Mouse (Mus musculus) hindbrain, postnatal 0 days (tissue): Measurements from ENCODE around the gene Nup93. TPM values are rescaled to one million over a fixed set of nuclear protein-coding genes. Genes with fewer than 3 reads are reported as not detected.

Experiments
- ATAC-seq: fragments of 200-750 bp; cut with Nextera tagmentation; 2 replicates; pipeline ENCODE4 v1.8.0; 2017; ENCODE audit warnings: mild to moderate bottlenecking, moderate TSS enrichment, moderate library complexity
- DNase-seq: peaks from one replicate; pipeline ENCODE4 v3.0.0-alpha.2; 2015; ENCODE audit warnings: low spot score
- H3K27ac ChIP-seq: fragments of 300-500 bp; sonication (generic); 2 replicates; pipeline ENCODE4 v1.5.1; 2014; ENCODE audit warnings: mild to moderate bottlenecking
- H3K27me3 ChIP-seq: fragments of 300-500 bp; sonication (generic); 2 replicates; pipeline ENCODE4 v1.6.1; 2014; ENCODE audit warnings: low read length, mixed read lengths; ENCODE audit not compliant: insufficient read depth
- H3K36me3 ChIP-seq: fragments of 300-500 bp; sonication (generic); 2 replicates; pipeline ENCODE4 v1.6.1; 2014; ENCODE audit warnings: low read length, mixed read lengths; ENCODE audit not compliant: insufficient read depth
- H3K4me1 ChIP-seq: fragments of 300-500 bp; sonication (generic); 2 replicates; pipeline ENCODE4 v1.6.1; 2014; ENCODE audit warnings: antibody characterized with exemption, low read length, mixed read lengths; ENCODE audit not compliant: insufficient read depth
- H3K4me2 ChIP-seq: fragments of 300-500 bp; sonication (generic); 2 replicates; pipeline ENCODE4 v1.6.1; 2014; ENCODE audit warnings: low read depth, mild to moderate bottlenecking, low read length, moderate library complexity, mixed read lengths
- H3K4me3 ChIP-seq: fragments of 300-500 bp; sonication (generic); 2 replicates; pipeline ENCODE4 v1.5.1; 2014; ENCODE audit warnings: low read length
- H3K9ac ChIP-seq: fragments of 300-500 bp; sonication (generic); replicated peaks from 2 replicates; pipeline ENCODE4 v1.6.1; 2014; ENCODE audit warnings: mild to moderate bottlenecking, low read length, moderate library complexity, mixed read lengths
- H3K9me3 ChIP-seq: fragments of 300-500 bp; sonication (generic); 2 replicates; pipeline ENCODE4 v1.6.1; 2016; ENCODE audit warnings: low read length, mixed read lengths
- CTCF ChIP-seq: IDR thresholded peaks from 2 replicates; pipeline ENCODE4 v1.5.1; 2016; ENCODE audit warnings: antibody characterized with exemption, control low read depth, low read depth
- WGBS: fragments of 180-500 bp; shearing (Covaris S2); extraction: QIAGEN DNeasy Blood & Tissue Kit; methylation state at CpG from one replicate; pipeline ENCODE4 v1.1.7; 2014; 5-methylcytosine and 5-hydroxymethylcytosine counted together
- polyA plus RNA-seq: library from polyadenylated mRNA; unstranded; fragments of >200 nt; fragmentation: Nextera tagmentation; extraction: Ambion mirVana; gene quantifications from 2 replicates; pipeline ENCODE4 v1.2.1, GENCODE M21; 2015
- total RNA-seq: library from RNA; depleted of rRNA; stranded (reverse); fragments of >200 nt; gene quantifications from 2 replicates; pipeline ENCODE4 v1.2.3, GENCODE M21; 2014

The Nup93 gene
- total and polyA plus RNA-seq, 2 experiments from 2014 or later, result 33.1 to 44.8 TPM

- Histone ChIP-seq H3K27ac (peak overlapping the region; percentile 51; the same call in 1 of the 2 replicates), H3K4me1 (no peaks in the 10 kb centered on the region), H3K36me3 (peaks cover 8% of the 10 kb centered on the region; the same call in 1 of the 2 replicates), H3K27me3 (no peaks in the 10 kb centered on the region), H3K4me2 (no peak overlapping the region), H3K9me3 (no peaks in the 10 kb centered on the region), H3K9ac (no peak overlapping the region), H3K4me3 (no peak overlapping the region)
- 79% methylated on average over 8 of the region's 8 CpGs for WGBS
- ATAC-seq (no peak), DNase-seq (no peak)
- no peak for TF ChIP-seq CTCF
These were observed 78.3 kb downstream of the Nup93 start for GRCm38 (mm10) chr8:94292626-94293025.

DNA sequence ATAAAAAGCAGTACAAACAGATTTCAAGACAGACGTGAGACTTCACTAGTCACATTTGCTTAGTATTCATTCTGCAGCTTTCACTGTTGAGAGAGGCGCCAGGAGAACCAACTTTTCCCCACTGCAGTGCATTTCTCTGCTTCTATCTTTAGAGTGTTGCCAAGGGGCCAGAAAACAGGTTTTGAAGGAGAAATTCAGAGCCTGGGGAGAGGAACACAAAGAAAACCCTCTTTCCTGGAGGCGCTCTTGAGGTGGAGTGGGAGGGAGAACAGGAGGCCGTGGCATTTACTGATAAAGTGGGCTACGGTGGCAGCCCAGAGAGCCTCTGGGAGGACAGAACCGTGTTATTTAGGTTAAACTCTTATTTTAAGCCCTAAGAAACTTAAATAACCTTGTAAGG, 81.3 kb downstream of the Nup93 start:
- peaks cover 5% of the 10 kb centered on the region; the same call in 1 of the 2 replicates for H3K36me3 ChIP-seq
- WGBS, result 71% methylated on average over 6 of the region's 6 CpGs
- no peaks in the 10 kb centered on the region for H3K27me3 ChIP-seq
- no peak for DNase-seq
- H3K4me2 ChIP-seq, result no peak overlapping the region
- peak overlapping the region; percentile 62 for H3K27ac ChIP-seq
- no peaks in the 10 kb centered on the region for H3K9me3 ChIP-seq
- no peak for TF ChIP-seq CTCF
- ATAC-seq, result no peak
- no peaks in the 10 kb centered on the region for H3K4me1 ChIP-seq
- no peak overlapping the region for H3K4me3 ChIP-seq
- H3K9ac ChIP-seq, result no peak overlapping the region

- Histone ChIP-seq H3K4me2 (no peak overlapping the region), H3K4me3 (no peak overlapping the region), H3K36me3 (peaks cover 13% of the 10 kb centered on the region; the same call in 1 of the 2 replicates), H3K4me1 (no peaks in the 10 kb centered on the region), H3K27ac (peak overlapping the region; percentile 62), H3K9me3 (no peaks in the 10 kb centered on the region), H3K9ac (no peak overlapping the region), H3K27me3 (no peaks in the 10 kb centered on the region)
- WGBS, result 73% methylated on average over 9 of the region's 9 CpGs
- no peak for TF ChIP-seq CTCF
- DNase-seq (no peak), ATAC-seq (no peak)
These were observed 82.1 kb downstream of the Nup93 start for GRCm38 (mm10) chr8:94296312-94296991.

DNA sequence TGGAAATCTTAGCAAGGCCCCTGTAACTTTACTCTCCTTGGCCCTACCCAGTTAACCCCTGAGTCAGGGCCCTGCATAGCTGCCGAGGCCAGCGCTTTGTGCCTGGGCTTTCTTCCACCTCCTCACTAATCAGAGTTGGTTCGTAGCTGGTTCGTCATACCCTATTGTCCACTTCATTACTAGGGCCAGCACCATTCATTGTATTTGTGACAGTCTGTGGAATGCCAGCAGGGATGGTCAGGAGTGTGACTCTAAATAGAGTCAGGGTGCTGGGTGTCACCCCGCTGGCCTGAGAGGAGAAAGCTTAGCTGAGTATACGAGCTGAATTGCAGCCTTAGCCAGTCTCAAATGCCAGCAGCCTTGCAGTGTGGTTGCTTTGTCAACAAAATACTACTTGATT, 82.7 kb downstream of the Nup93 start:
- H3K4me1 ChIP-seq, result no peaks in the 10 kb centered on the region
- H3K36me3 ChIP-seq, result peaks cover 19% of the 10 kb centered on the region
- H3K9ac ChIP-seq, result no peak overlapping the region
- H3K4me2 ChIP-seq, result no peak overlapping the region
- H3K9me3 ChIP-seq, result no peaks in the 10 kb centered on the region
- ATAC-seq, result no peak
- no peaks in the 10 kb centered on the region for H3K27me3 ChIP-seq
- no peak overlapping the region for H3K27ac ChIP-seq
- TF ChIP-seq CTCF, result no peak
- 39% methylated on average over 6 of the region's 6 CpGs for WGBS
- no peak overlapping the region for H3K4me3 ChIP-seq
- DNase-seq, result no peak

GRCm38 (mm10) chr8:94300809-94301208, 86.4 kb downstream of the Nup93 start:
- ATAC-seq (no peak), DNase-seq (no peak)
- no peaks in the 10 kb centered on the region for H3K9me3 ChIP-seq
- H3K4me3 ChIP-seq, result no peak overlapping the region
- no peak for TF ChIP-seq CTCF
- no peaks in the 10 kb centered on the region for H3K4me1 ChIP-seq
- peaks cover 55% of the 10 kb centered on the region for H3K36me3 ChIP-seq
- H3K9ac ChIP-seq, result no peak overlapping the region
- H3K27me3 ChIP-seq, result no peaks in the 10 kb centered on the region
- H3K27ac ChIP-seq, result no peak overlapping the region
- H3K4me2 ChIP-seq, result no peak overlapping the region
- 60% methylated on average over 4 of the region's 4 CpGs for WGBS

GRCm38 (mm10) chr8:94304412-94304811, 90.0 kb downstream of the Nup93 start:
- no peak overlapping the region for H3K4me2 ChIP-seq
- H3K4me3 ChIP-seq, result no peak overlapping the region
- no peaks in the 10 kb centered on the region for H3K27me3 ChIP-seq
- WGBS, result 86% methylated on average over 2 of the region's 2 CpGs
- no peak overlapping the region for H3K27ac ChIP-seq
- H3K9ac ChIP-seq, result no peak overlapping the region
- DNase-seq, result no peak
- TF ChIP-seq CTCF, result no peak
- no peaks in the 10 kb centered on the region for H3K9me3 ChIP-seq
- no peaks in the 10 kb centered on the region for H3K4me1 ChIP-seq
- H3K36me3 ChIP-seq, result peaks cover 73% of the 10 kb centered on the region
- ATAC-seq, result no peak

GRCm38 (mm10) chr8:94306989-94307513, 92.7 kb downstream of the Nup93 start:
- Histone ChIP-seq H3K27ac (no peak overlapping the region), H3K4me3 (no peak overlapping the region), H3K36me3 (peaks cover 77% of the 10 kb centered on the region), H3K9me3 (no peaks in the 10 kb centered on the region), H3K4me2 (no peak overlapping the region), H3K4me1 (no peaks in the 10 kb centered on the region), H3K27me3 (no peaks in the 10 kb centered on the region), H3K9ac (no peak overlapping the region)
- TF ChIP-seq CTCF, result no peak
- ATAC-seq (no peak), DNase-seq (no peak)
- 84% methylated on average over 7 of the region's 7 CpGs for WGBS
